In the genomic region with DNA sequence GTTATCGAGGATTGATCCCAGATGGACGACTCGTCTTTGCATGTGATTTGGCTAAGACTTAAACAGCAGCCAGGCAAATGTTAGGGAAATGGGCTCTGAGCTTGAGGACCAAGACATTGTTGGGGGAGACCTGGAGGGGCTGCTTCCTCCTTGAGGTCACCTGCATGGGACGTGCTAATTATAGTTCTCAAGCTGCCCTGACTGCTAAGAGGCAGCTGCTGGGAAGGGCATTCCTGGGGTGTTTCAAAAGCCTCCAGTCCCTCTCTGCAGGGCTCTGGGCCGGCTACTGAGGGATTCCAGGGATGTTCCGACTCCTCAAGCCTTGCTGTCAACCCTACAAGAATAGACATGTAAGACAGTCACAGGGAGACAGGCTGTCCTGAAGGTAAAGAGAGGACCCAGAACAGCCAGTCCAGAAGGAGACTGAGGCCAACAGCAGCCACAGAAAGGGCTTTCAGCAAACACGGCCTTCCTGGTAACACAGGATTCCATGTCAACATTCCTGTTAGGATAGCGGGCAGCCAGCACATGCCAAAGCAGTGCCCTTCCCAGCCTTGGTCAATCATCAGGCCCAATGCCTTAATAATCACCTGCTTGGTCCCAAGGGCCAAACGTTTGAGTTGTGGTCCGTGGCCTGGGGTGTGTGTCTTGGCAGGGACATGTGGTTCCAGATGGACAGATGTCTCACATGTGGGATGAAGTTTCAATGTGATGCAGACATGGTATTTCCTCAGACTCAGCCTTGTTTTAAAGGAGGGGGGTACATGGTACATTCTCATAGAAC, we compare ENCODE assay signal across 17 mouse cellular contexts. TPM values are rescaled to one million over a fixed set of nuclear protein-coding genes. Genes with fewer than 3 reads are reported as not detected.
A peak's percentile ranks its signal among the peaks of the same experiment; 100 is the strongest.
DNase-seq lines count a peak whose midpoint lies in the region; ATAC-seq lines count a peak whose summit lies in the region.
"Had no signal": no experiment of that assay in that cellular context is flagged by ENCODE, and none has a peak within 500 bp of the region (broad histone marks: within the 10 kb centered on the region; RNA-seq: fewer than 3 reads in every experiment).

No protein-coding gene starts in this region.

- intact Hi-C loops in heart, postnatal 25 days (cut with DNase I) = loop anchor here (2.0 to 10.0 kb wide), 2 partner anchors 55 to 81 kb away; a partner anchor contains a TSS

- WGBS in heart, embryonic 15.5 days = 31% methylated on average over 10 of the region's 10 CpGs
- WGBS in embryonic facial prominence, embryonic 10.5 days = 54% methylated on average over 10 of the region's 10 CpGs

- H3K9me3 ChIP-seq in heart, embryonic 15.5 days (replicated peaks) = no peaks in the 10 kb centered on the region
- no peaks in the 10 kb centered on the region for H3K9me3 ChIP-seq in embryonic facial prominence, embryonic 10.5 days
- H3K9me3 ChIP-seq: midbrain, embryonic 15.5 days had no signal

- H3K27me3 ChIP-seq in heart, embryonic 15.5 days = no peaks in the 10 kb centered on the region
- peaks cover 10% of the 10 kb centered on the region for H3K27me3 ChIP-seq in embryonic facial prominence, embryonic 10.5 days (replicated peaks; ENCODE audit: low read depth, poor library complexity, severe bottlenecking)
- H3K27me3 ChIP-seq: midbrain, embryonic 15.5 days had no signal

- no peak for ATAC-seq in heart, embryonic 15.5 days (replicated peaks; ENCODE audit: insufficient number of reproducible peaks, insufficient read depth, low FRiP score, low read depth)

- H3K27ac ChIP-seq in heart, embryonic 15.5 days = peak overlapping the region; percentile 78
- H3K27ac ChIP-seq in embryonic facial prominence, embryonic 10.5 days (replicated peaks) = 0 out of 2 replicates have a peak overlapping the region, but pooled peaks have one; percentile 30
- H3K27ac ChIP-seq: hindbrain, embryonic 14.5 days; kidney, postnatal 0 days; layer of hippocampus, adult 2 months; midbrain, embryonic 15.5 days had no signal

- no peak overlapping the region for H3K4me2 ChIP-seq in heart, embryonic 15.5 days
- H3K4me2 ChIP-seq: hindbrain, embryonic 14.5 days; midbrain, embryonic 15.5 days had no signal

- peaks cover 28% of the 10 kb centered on the region for H3K4me1 ChIP-seq in heart, embryonic 15.5 days (replicated peaks)
- peaks cover 24% of the 10 kb centered on the region for H3K4me1 ChIP-seq in embryonic facial prominence, embryonic 10.5 days
- H3K4me1 ChIP-seq: midbrain, embryonic 15.5 days had no signal

- DNase-seq in gastrocnemius, postnatal 25 days = peak; percentile 42
- no peak for DNase-seq in gastrocnemius, postnatal 10 days
- DNase-seq in heart, postnatal 25 days (ENCODE audit: low spot score) = no peak
- DNase-seq in layer of hippocampus, adult 9-11 months = peak; percentile 1
- no peak for DNase-seq in layer of hippocampus, adult 8-10 months (ENCODE audit: low spot score in 2 of 2)
- DNase-seq in embryonic facial prominence, embryonic 10.5 days (ENCODE audit: low spot score) = no peak
- DNase-seq in cerebellum, adult 9-10 months = no peak

- H3K4me3 ChIP-seq in heart, embryonic 15.5 days = no peak overlapping the region
- H3K4me3 ChIP-seq in embryonic facial prominence, embryonic 10.5 days = no peak overlapping the region
- H3K4me3 ChIP-seq: layer of hippocampus, adult 2 months; midbrain, embryonic 15.5 days had no signal

- no peaks in the 10 kb centered on the region for H3K36me3 ChIP-seq in heart, embryonic 15.5 days
- H3K36me3 ChIP-seq in embryonic facial prominence, embryonic 10.5 days (replicated peaks) = no peaks in the 10 kb centered on the region
- H3K36me3 ChIP-seq: midbrain, embryonic 15.5 days had no signal

- no peak overlapping the region for H3K9ac ChIP-seq in heart, embryonic 15.5 days
- H3K9ac ChIP-seq: hindbrain, embryonic 14.5 days; midbrain, embryonic 15.5 days had no signal

RNA-seq across cellular contexts. Expression of a gene that starts 39.4 kb away (rescaled TPM):
- not detected for total RNA-seq in gastrocnemius, postnatal 25 days (2021)
- not detected for total RNA-seq in gastrocnemius, postnatal 10 days (2021)
- 0.66 and 0.94 TPM in 2 replicates for polyA plus RNA-seq in heart, embryonic 15.5 days (2015; fragmentation: Nextera tagmentation; extraction: Ambion mirVana)
- under 1 TPM; 0.14 to 0.18 TPM for total RNA-seq in heart, postnatal 25 days (2021)
- not detected for total RNA-seq in layer of hippocampus, adult 8-10 months (2022)
- polyA plus RNA-seq in embryonic facial prominence, embryonic 10.5 days (2016; fragmentation: Nextera tagmentation; extraction: Ambion mirVana) = 0.07 and 0.09 TPM in 2 replicates
- total RNA-seq: gastrocnemius, postnatal 14 days; layer of hippocampus, adult 2 months; left cerebral cortex, adult 18-20 months; megakaryocyte-erythroid progenitor cell, adult 5-6 weeks had no signal
- polyA plus RNA-seq: cerebellum, adult 2 months; forebrain, embryonic 11.5 days; kidney, postnatal 0 days had no signal

RNA-seq across cellular contexts. Expression of a gene that starts 59.7 kb away (rescaled TPM):
- 100 to 1,000 TPM; 205 to 217 TPM for total RNA-seq in gastrocnemius, postnatal 25 days (2021)
- 100 to 1,000 TPM; 121 to 129 TPM for total RNA-seq in gastrocnemius, postnatal 10 days (2021)
- polyA plus RNA-seq in heart, embryonic 15.5 days (2015; fragmentation: Nextera tagmentation; extraction: Ambion mirVana) = 108 and 120 TPM in 2 replicates
- total RNA-seq in heart, postnatal 25 days (2021) = 100 to 1,000 TPM; 167 to 223 TPM
- total RNA-seq in layer of hippocampus, adult 8-10 months (2022) = 1 to 10 TPM; 3.1 to 6.3 (median 4.6) TPM
- 85.7 and 95.6 TPM in 2 replicates for polyA plus RNA-seq in embryonic facial prominence, embryonic 10.5 days (2016; fragmentation: Nextera tagmentation; extraction: Ambion mirVana)

Comparison
In these comparisons a context has a peak if more than half of its experiments do, and no peak if none do; other contexts are left out.
1. DNase-seq: peak in gastrocnemius, postnatal 25 days (single experiment) and layer of hippocampus, adult 9-11 months (single experiment); none in gastrocnemius, postnatal 10 days (single experiment), heart, postnatal 25 days (single experiment), layer of hippocampus, adult 8-10 months (0 of 2), embryonic facial prominence, embryonic 10.5 days (single experiment) and cerebellum, adult 9-10 months (single experiment).
2. RNA of a gene that starts 59.7 kb away (total RNA-seq): 167 to 223 TPM in heart, postnatal 25 days, 205 to 217 TPM in gastrocnemius, postnatal 25 days and 121 to 129 TPM in gastrocnemius, postnatal 10 days; 3.1 to 6.3 TPM in layer of hippocampus, adult 8-10 months; every median in the first group is over 10 times any median in the second.